In genomic region chr5:117314587-117315428, GRCm38 (mm10) we compare ENCODE assay signal across 9 mouse cellular contexts. TPM values are rescaled to one million over a fixed set of nuclear protein-coding genes. Genes with fewer than 3 reads are reported as not detected.
DNase-seq lines count a peak whose midpoint lies in the region; ATAC-seq and TF ChIP-seq lines count a peak whose summit lies in the region.
"Had no signal": no experiment of that assay in that cellular context is flagged by ENCODE, and none has a peak within 500 bp of the region (broad histone marks: within the 10 kb centered on the region; RNA-seq: fewer than 3 reads in every experiment).

No protein-coding gene starts in this region.

- no peak for TF ChIP-seq POLR2A in ES-Bruce4 (IDR thresholded peaks at IDR 0.05; ENCODE audit: insufficient read depth, low read length)

- DNase-seq in heart, postnatal 25 days (ENCODE audit: low spot score), result no peak
- DNase-seq in embryonic facial prominence, embryonic 14.5 days (ENCODE audit: low spot score), result peak; percentile 72
- DNase-seq in lung, postnatal 36 days, result peak; percentile 65
- no peak for DNase-seq in thymus, postnatal 4 days
- no peak for DNase-seq in spleen, postnatal 36 days (ENCODE audit: low spot score in 2 of 2)
- no peak for DNase-seq in cerebellum, postnatal 25 days
- DNase-seq: kidney, adult 2 months had no signal

- TF ChIP-seq CTCF in ES-Bruce4 (IDR thresholded peaks at IDR 0.05; ENCODE audit: low read depth, low read length), result no peak

- no peak overlapping the region for H3K9ac ChIP-seq in heart, embryonic 15.5 days
- peak overlapping the region; percentile 42 for H3K9ac ChIP-seq in ES-Bruce4 (ENCODE audit: low read depth, poor library complexity, severe bottlenecking)
- 0 out of 2 replicates have a peak overlapping the region, but pooled peaks have one; percentile 19 for H3K9ac ChIP-seq in embryonic facial prominence, embryonic 14.5 days (ENCODE audit: low read depth, low read length)

- H3K4me2 ChIP-seq in heart, embryonic 15.5 days, result 0 out of 2 replicates have a peak overlapping the region, but pooled peaks have one; percentile 57
- H3K4me2 ChIP-seq in embryonic facial prominence, embryonic 14.5 days (ENCODE audit: low read depth, low read length), result peak overlapping the region; percentile 31

- ATAC-seq in heart, embryonic 15.5 days (replicated peaks; ENCODE audit: insufficient number of reproducible peaks, insufficient read depth, low FRiP score, low read depth), result no peak
- peak; percentile 8 for ATAC-seq in embryonic facial prominence, embryonic 14.5 days (ENCODE audit: low read depth)

- no peaks in the 10 kb centered on the region for H3K36me3 ChIP-seq in heart, embryonic 15.5 days
- no peaks in the 10 kb centered on the region for H3K36me3 ChIP-seq in ES-Bruce4 (ENCODE audit: control insufficient read depth, insufficient read depth, low read length, poor library complexity, severe bottlenecking)
- no peaks in the 10 kb centered on the region for H3K36me3 ChIP-seq in embryonic facial prominence, embryonic 14.5 days (ENCODE audit: control insufficient read depth, insufficient read depth, low read length)

- H3K4me3 ChIP-seq in heart, embryonic 15.5 days, result no peak overlapping the region
- H3K4me3 ChIP-seq in ES-Bruce4 (ENCODE audit: low read depth, low read length), result no peak overlapping the region
- no peak overlapping the region for H3K4me3 ChIP-seq in embryonic facial prominence, embryonic 14.5 days (ENCODE audit: low read depth, low read length)

- 29% methylated on average over 9 of the region's 9 CpGs for WGBS in heart, embryonic 15.5 days
- 16% methylated on average over 9 of the region's 9 CpGs for WGBS in embryonic facial prominence, embryonic 14.5 days

- peaks cover 23% of the 10 kb centered on the region for H3K4me1 ChIP-seq in heart, embryonic 15.5 days (replicated peaks)
- H3K4me1 ChIP-seq in ES-Bruce4 (ENCODE audit: control insufficient read depth, insufficient read depth, low read length), result peaks cover 2% of the 10 kb centered on the region
- peaks cover 11% of the 10 kb centered on the region for H3K4me1 ChIP-seq in embryonic facial prominence, embryonic 14.5 days (ENCODE audit: control insufficient read depth, insufficient read depth, low read length)

- no peaks in the 10 kb centered on the region for H3K27me3 ChIP-seq in heart, embryonic 15.5 days
- no peaks in the 10 kb centered on the region for H3K27me3 ChIP-seq in ES-Bruce4 (ENCODE audit: control insufficient read depth, insufficient read depth, low read length, poor library complexity, severe bottlenecking)
- H3K27me3 ChIP-seq in embryonic facial prominence, embryonic 14.5 days (replicated peaks; ENCODE audit: control insufficient read depth, insufficient read depth, low read length), result no peaks in the 10 kb centered on the region

- H3K27ac ChIP-seq in heart, embryonic 15.5 days, result no peak overlapping the region
- H3K27ac ChIP-seq in ES-Bruce4 (ENCODE audit: insufficient read depth, low read length), result peak overlapping the region; percentile 90
- peak overlapping the region; percentile 77 for H3K27ac ChIP-seq in embryonic facial prominence, embryonic 14.5 days (replicated peaks; ENCODE audit: low read depth, low read length)

- H3K9me3 ChIP-seq in heart, embryonic 15.5 days (replicated peaks), result no peaks in the 10 kb centered on the region
- no peaks in the 10 kb centered on the region for H3K9me3 ChIP-seq in ES-Bruce4 (replicated peaks; ENCODE audit: control insufficient read depth, insufficient read depth, low read length, poor library complexity, severe bottlenecking)
- H3K9me3 ChIP-seq in embryonic facial prominence, embryonic 14.5 days (ENCODE audit: control insufficient read depth, low read length), result no peaks in the 10 kb centered on the region

- intact Hi-C loops in heart, postnatal 25 days (cut with DNase I), result loop anchor here (5.0 kb wide), 1 partner anchor 72 kb away; the partner anchor contains the start of gene Rfc5

- 0 out of 2 replicates have a peak, but pooled peaks have one; percentile 35 for TF ChIP-seq EP300 in ES-Bruce4 (IDR thresholded peaks at IDR 0.05; ENCODE audit: insufficient read depth, low read depth, low read length)

RNA-seq across cellular contexts. Expression of gene Vsig10, which starts 4.1 kb away (rescaled TPM):
- 6.7 and 8.4 TPM in 2 replicates for polyA plus RNA-seq in heart, embryonic 15.5 days (2015; fragmentation: Nextera tagmentation; extraction: Ambion mirVana)
- 10 to 100 TPM; 11.1 to 12.9 TPM for total RNA-seq in heart, postnatal 25 days (2021)
- polyA plus RNA-seq in ES-Bruce4 (2011; ENCODE audit: insufficient read depth, insufficient read length, low read depth, missing spikeins), result 15.7 and 21.6 TPM in 2 replicates
- 3.9 TPM in 2 replicates for polyA plus RNA-seq in embryonic facial prominence, embryonic 14.5 days (2014; fragmentation: Nextera tagmentation; extraction: Ambion mirVana)

RNA-seq across cellular contexts. Expression of gene Pebp1, which starts 27.4 kb away (rescaled TPM):
- polyA plus RNA-seq in heart, embryonic 15.5 days (2015; fragmentation: Nextera tagmentation; extraction: Ambion mirVana), result 543 and 632 TPM in 2 replicates
- 100 to 1,000 TPM; 420 to 434 TPM for total RNA-seq in heart, postnatal 25 days (2021)
- polyA plus RNA-seq in ES-Bruce4 (2011; ENCODE audit: insufficient read depth, insufficient read length, low read depth, missing spikeins), result 246 and 264 TPM in 2 replicates
- 617 and 666 TPM in 2 replicates for polyA plus RNA-seq in embryonic facial prominence, embryonic 14.5 days (2014; fragmentation: Nextera tagmentation; extraction: Ambion mirVana)

RNA-seq across cellular contexts. Expression of gene Wsb2, which starts 42.3 kb away (rescaled TPM):
- polyA plus RNA-seq in heart, embryonic 15.5 days (2015; fragmentation: Nextera tagmentation; extraction: Ambion mirVana), result 77.0 and 86.7 TPM in 2 replicates
- total RNA-seq in heart, postnatal 25 days (2021), result 10 to 100 TPM; 98.6 to 98.9 TPM
- polyA plus RNA-seq in ES-Bruce4 (2011; ENCODE audit: insufficient read depth, insufficient read length, low read depth, missing spikeins), result 49.5 and 56.1 TPM in 2 replicates
- 88.0 and 89.6 TPM in 2 replicates for polyA plus RNA-seq in embryonic facial prominence, embryonic 14.5 days (2014; fragmentation: Nextera tagmentation; extraction: Ambion mirVana)

Comparison
In these comparisons a context has a peak if more than half of its experiments do, and no peak if none do; other contexts are left out.
1. DNase-seq: peak in embryonic facial prominence, embryonic 14.5 days (single experiment) and lung, postnatal 36 days (single experiment); none in heart, postnatal 25 days (single experiment), thymus, postnatal 4 days (single experiment), spleen, postnatal 36 days (0 of 2) and cerebellum, postnatal 25 days (0 of 2).